Mouse (Mus musculus) forebrain, embryonic 12.5 days (tissue): ENCODE data around the gene Npl. TPM values are rescaled to one million over a fixed set of nuclear protein-coding genes. Genes with fewer than 3 reads are reported as not detected.

Source experiments
- ATAC-seq: fragments of 200-750 bp; cut with Nextera tagmentation; 2 replicates; pipeline ENCODE4 v1.8.0; 2017; ENCODE audit warnings: moderate TSS enrichment; ENCODE audit not compliant: low FRiP score
- H3K27ac ChIP-seq: fragments of 300-500 bp; sonication (generic); 2 replicates; pipeline ENCODE4 v1.5.1; 2016; ENCODE audit warnings: mild to moderate bottlenecking
- H3K27me3 ChIP-seq: fragments of 300-500 bp; sonication (generic); 2 replicates; pipeline ENCODE4 v1.6.1; 2016; ENCODE audit warnings: mild to moderate bottlenecking
- H3K36me3 ChIP-seq: fragments of 300-500 bp; sonication (generic); replicated peaks from 2 replicates; pipeline ENCODE4 v1.6.1; 2016; ENCODE audit warnings: mild to moderate bottlenecking
- H3K4me1 ChIP-seq: fragments of 300-500 bp; sonication (generic); 2 replicates; pipeline ENCODE4 v1.6.1; 2016
- H3K4me2 ChIP-seq: fragments of 300-500 bp; sonication (generic); 2 replicates; pipeline ENCODE4 v1.6.1; 2016; ENCODE audit warnings: mild to moderate bottlenecking, moderate library complexity
- H3K4me3 ChIP-seq: fragments of 300-500 bp; sonication (generic); replicated peaks from 2 replicates; pipeline ENCODE4 v1.5.1; 2016; ENCODE audit warnings: mild to moderate bottlenecking
- H3K9ac ChIP-seq: fragments of 300-500 bp; sonication (generic); 2 replicates; pipeline ENCODE4 v1.6.1; 2016; ENCODE audit warnings: mild to moderate bottlenecking
- H3K9me3 ChIP-seq: fragments of 300-500 bp; sonication (generic); 2 replicates; pipeline ENCODE4 v1.6.1; 2016
- WGBS: fragments of 180-500 bp; shearing (Covaris S2); methylation state at CpG from one replicate; pipeline ENCODE4 v1.1.7; 2016; 5-methylcytosine and 5-hydroxymethylcytosine counted together
- polyA plus RNA-seq: library from polyadenylated mRNA; unstranded; fragments of >200 nt; fragmentation: Nextera tagmentation; extraction: Ambion mirVana; gene quantifications from 2 replicates; pipeline ENCODE4 v1.2.1, GENCODE M21; 2016

Npl gene
- 10.9 and 11.1 TPM in 2 replicates for polyA plus RNA-seq

DNA sequence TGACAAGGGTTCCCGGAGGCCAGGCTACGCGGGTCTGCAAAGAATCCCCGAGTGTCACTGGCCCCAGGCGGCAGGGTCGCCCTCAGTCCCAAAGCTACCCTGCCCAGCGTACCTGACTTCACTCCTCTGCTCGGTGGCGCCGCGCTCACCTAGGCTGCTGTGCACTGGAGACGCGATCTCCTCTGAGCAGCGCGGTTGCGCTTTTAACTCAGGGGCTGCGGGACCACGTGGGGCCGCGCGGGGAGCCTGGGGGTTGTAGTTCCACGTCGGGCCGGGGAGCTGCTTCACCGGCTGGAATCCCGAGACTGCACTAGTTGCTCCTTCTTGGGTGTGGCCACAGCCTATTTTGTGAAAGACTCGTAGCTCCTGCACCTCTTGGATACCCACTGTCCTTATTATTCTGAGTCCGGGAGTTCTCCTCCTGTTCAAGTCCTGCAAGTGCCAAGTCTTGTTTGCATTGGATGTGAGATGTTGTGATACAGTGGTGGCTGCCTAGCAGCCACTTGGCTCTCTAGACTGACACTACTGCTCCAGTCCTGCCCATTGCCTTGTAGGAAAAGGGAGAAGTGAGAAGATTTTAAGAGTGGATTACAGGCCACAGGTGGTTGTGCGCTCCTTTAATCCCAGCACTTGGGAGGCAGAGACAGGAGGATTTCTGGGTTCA lies at the start of gene Npl:
TSS of gene Npl (minus strand) at position 510 of the 664 bp plus-strand sequence.
- H3K27ac ChIP-seq = no peak within 1 kb of the TSS
- no peaks in the 10 kb centered on the region for H3K9me3 ChIP-seq
- peak within 1 kb of the TSS; percentile 49 for H3K4me3 ChIP-seq
- H3K27me3 ChIP-seq = peaks cover 10% of the 10 kb centered on the region; the same call in 1 of the 2 replicates
- ATAC-seq = peak; percentile 91
- no peaks in the 10 kb centered on the region for H3K4me1 ChIP-seq
- H3K9ac ChIP-seq = peak within 1 kb of the TSS; percentile 48
- no peaks in the 10 kb centered on the region for H3K36me3 ChIP-seq
- WGBS = 5% methylated on average over 29 of the region's 29 CpGs
- H3K4me2 ChIP-seq = peak within 1 kb of the TSS; percentile 64

DNA sequence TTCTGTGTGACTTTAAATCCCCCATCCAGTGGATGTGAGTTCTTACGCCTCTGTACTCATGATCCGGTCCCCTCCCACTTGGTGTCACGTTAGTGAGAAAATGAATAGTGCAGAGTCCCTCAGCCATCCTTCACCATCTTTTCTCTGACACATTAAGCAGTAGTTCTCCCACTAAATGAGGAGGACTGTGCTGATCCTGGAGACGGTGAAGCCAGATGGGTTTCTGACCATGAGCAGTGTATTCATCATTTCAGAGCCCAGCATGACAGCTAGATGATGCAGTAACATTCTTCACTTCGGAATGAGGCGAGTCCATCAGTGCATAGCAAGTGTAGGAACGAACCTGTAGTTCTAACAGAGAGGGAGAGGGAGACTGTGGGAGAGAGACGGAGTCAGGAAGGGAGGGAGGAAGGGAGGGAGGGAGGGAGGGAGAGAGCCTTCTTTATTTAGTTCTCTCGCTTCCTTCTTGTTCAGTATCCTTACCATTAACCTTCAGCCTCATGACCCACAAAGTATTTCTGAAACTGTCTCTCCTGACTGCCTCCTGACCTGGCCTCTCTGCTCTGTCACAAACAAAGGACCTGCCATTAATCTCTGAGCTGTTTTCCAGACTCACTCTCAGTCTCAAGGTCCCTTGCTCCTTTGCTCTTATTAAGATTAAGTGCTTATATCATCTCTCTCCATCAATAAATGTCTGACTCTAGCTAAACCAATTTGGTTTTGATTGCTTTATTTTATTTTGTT lies 49.6 kb upstream of the Npl start:
- Histone ChIP-seq H3K4me1 (peaks cover 15% of the 10 kb centered on the region), H3K9me3 (no peaks in the 10 kb centered on the region), H3K27me3 (no peaks in the 10 kb centered on the region), H3K36me3 (no peaks in the 10 kb centered on the region), H3K4me2 (no peak overlapping the region), H3K9ac (no peak overlapping the region), H3K4me3 (no peak overlapping the region), H3K27ac (no peak overlapping the region)
- ATAC-seq = no peak; the same call in 1 of the 2 replicates
- WGBS = 55% methylated on average over 9 of the region's 9 CpGs

DNA sequence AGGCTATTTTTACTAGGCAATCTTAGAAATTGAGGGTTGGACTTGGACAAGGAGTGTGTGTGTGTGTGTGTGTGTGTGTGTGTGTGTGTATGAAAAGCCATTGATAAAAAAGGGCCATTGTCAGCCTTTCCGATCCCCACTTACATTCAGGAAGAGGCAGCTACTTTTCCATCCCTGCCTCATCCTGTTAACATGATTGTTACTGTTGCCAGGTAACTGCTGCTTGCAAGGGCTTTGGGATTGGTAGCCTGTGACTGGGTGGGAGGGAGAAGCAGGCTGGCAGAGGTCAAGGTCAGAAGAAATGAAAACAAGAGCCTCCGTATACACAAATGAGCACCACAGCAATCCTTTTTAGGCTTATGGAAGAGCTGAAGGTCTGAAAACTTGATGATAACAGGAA lies 48.9 kb upstream of the Npl start:
- Histone ChIP-seq H3K9ac (no peak overlapping the region), H3K36me3 (no peaks in the 10 kb centered on the region), H3K4me3 (no peak overlapping the region), H3K4me1 (peaks cover 18% of the 10 kb centered on the region), H3K27me3 (no peaks in the 10 kb centered on the region), H3K9me3 (no peaks in the 10 kb centered on the region), H3K27ac (0 out of 2 replicates have a peak overlapping the region, but pooled peaks have one; percentile 19), H3K4me2 (no peak overlapping the region)
- ATAC-seq = peak; percentile 81
- WGBS = 11% methylated on average over 2 of the region's 2 CpGs

DNA sequence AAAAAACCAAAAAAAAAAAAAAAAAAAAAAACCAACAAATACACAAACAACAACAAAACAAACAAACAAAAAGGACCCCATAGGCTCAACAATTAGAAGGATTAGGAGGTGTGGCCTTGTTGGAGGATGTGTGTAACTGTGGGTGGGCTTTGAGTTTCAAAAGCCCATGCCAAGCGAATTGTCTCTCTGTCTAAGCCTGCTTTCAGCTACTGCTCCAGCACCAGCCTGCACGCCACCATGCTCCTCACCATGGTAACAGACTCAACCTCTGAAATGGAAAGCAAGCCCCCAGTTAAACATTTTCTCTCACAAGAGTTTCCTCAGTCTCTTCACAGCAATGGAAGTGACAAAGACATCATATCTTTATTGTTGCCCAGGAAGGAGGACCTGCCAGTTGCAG lies 43.8 kb upstream of the Npl start:
- Histone ChIP-seq H3K27me3 (no peaks in the 10 kb centered on the region), H3K4me3 (no peak overlapping the region), H3K9me3 (no peaks in the 10 kb centered on the region), H3K27ac (no peak overlapping the region), H3K9ac (no peak overlapping the region), H3K4me1 (peaks cover 10% of the 10 kb centered on the region), H3K36me3 (no peaks in the 10 kb centered on the region), H3K4me2 (no peak overlapping the region)
- no peak for ATAC-seq
- 25% methylated on average over 2 of the region's 2 CpGs for WGBS

DNA sequence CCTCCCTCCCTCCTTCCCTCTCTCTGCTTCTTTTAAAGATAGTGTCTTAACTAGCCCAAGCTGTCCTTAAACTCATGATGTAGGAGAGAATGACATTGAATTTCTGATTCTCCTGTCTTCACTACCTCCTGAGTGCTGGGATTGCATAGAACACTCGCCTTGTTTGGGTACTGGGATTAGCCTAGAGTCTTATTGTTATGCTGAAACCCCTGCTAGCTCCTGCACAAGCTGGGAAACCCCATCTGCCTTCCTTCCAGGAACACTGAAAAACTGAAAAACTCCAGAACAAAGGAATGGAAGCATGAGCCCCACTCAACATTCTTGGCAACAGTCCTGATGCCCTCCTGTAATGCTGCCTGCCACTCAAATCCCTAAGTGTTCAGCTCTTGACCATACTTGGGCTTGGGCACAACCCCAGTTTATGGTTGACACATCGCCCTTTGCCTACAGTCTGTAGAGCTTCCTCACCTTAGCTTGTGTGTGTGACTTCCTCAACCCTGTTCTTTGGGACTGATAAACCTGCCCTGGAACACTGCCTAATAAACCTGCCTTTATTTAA lies 40.4 kb upstream of the Npl start:
- H3K27me3 ChIP-seq = no peaks in the 10 kb centered on the region
- no peaks in the 10 kb centered on the region for H3K36me3 ChIP-seq
- peaks cover 6% of the 10 kb centered on the region; the same call in 1 of the 2 replicates for H3K4me1 ChIP-seq
- H3K9me3 ChIP-seq = no peaks in the 10 kb centered on the region
- H3K4me2 ChIP-seq = no peak overlapping the region
- 58% methylated on average over 2 of the region's 2 CpGs for WGBS
- no peak for ATAC-seq
- no peak overlapping the region for H3K4me3 ChIP-seq
- no peak overlapping the region for H3K27ac ChIP-seq
- no peak overlapping the region for H3K9ac ChIP-seq

DNA sequence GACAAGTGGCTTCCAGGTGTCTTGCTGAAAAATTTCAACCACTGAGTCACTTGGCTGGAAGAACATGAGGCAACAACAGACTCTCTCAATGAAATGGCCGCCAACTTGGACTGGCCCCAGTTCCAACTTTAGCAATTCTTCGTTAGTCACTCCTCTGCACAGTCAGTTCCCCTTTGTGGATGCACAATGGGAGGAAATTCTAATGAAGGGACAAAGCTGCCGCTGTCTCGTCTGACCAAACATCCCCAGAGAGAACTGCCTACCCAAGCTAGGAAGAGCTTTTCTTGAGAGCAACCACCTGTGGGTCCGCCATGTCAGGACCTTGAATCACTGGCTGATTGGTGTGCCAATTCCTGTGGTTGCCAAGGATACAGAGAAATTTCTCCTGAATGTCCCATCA lies 38.1 kb upstream of the Npl start:
- ATAC-seq = no peak
- H3K9ac ChIP-seq = no peak overlapping the region
- H3K4me3 ChIP-seq = no peak overlapping the region
- H3K9me3 ChIP-seq = no peaks in the 10 kb centered on the region
- no peaks in the 10 kb centered on the region for H3K27me3 ChIP-seq
- no peaks in the 10 kb centered on the region for H3K36me3 ChIP-seq
- H3K27ac ChIP-seq = no peak overlapping the region
- 66% methylated on average over 5 of the region's 5 CpGs for WGBS
- H3K4me1 ChIP-seq = peaks cover 2% of the 10 kb centered on the region; the same call in 1 of the 2 replicates
- no peak overlapping the region for H3K4me2 ChIP-seq

DNA sequence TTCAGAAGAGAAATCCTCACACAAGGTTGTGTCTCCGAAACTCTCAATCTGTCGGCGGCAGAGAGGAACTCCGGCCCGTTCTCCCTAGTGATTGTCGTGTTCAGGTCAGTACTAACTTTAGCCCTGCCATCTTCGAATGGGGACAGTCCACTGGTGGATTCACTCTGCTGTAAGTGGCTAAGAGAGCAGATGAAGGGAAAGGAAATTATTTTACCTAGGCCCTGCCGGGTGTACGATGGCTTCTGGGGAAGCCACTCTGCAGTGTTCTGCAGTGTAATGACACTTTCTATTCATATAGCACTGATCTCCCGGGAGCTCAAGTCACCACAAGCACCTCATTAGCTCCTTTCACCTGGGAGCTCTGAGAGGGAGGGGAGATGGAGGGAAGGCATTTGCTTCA lies 37.0 kb upstream of the Npl start:
- 76% methylated on average over 10 of the region's 10 CpGs for WGBS
- Histone ChIP-seq H3K27ac (no peak overlapping the region), H3K27me3 (no peaks in the 10 kb centered on the region), H3K9me3 (no peaks in the 10 kb centered on the region), H3K4me2 (no peak overlapping the region), H3K4me1 (peaks cover 2% of the 10 kb centered on the region; the same call in 1 of the 2 replicates), H3K36me3 (no peaks in the 10 kb centered on the region), H3K4me3 (no peak overlapping the region), H3K9ac (no peak overlapping the region)
- ATAC-seq = no peak

DNA sequence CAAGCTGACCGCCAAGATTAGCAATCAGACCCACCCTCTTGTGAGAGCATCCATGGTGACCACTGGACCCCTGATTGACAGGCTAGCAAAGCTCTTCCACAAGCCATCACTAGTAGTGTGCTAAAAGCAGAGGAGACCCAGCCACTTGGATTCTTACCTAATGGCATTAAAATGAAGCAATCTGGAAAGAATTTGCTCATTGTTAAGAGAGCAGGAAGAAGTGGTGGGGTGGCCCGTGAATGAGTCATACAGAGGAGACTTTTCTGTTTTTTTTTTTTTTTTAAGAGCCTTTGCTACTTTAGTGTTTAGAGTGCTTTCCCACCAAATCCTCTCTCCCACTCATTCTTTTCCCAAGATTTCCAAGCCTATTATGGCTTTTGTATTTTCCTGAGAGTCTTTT lies 35.9 kb upstream of the Npl start:
- Histone ChIP-seq H3K4me2 (no peak overlapping the region), H3K27ac (no peak overlapping the region), H3K36me3 (no peaks in the 10 kb centered on the region), H3K4me1 (peaks cover 2% of the 10 kb centered on the region; the same call in 1 of the 2 replicates), H3K27me3 (no peaks in the 10 kb centered on the region), H3K9me3 (no peaks in the 10 kb centered on the region), H3K9ac (no peak overlapping the region), H3K4me3 (no peak overlapping the region)
- WGBS = 33% methylated on average over 2 of the region's 2 CpGs
- ATAC-seq = no peak

DNA sequence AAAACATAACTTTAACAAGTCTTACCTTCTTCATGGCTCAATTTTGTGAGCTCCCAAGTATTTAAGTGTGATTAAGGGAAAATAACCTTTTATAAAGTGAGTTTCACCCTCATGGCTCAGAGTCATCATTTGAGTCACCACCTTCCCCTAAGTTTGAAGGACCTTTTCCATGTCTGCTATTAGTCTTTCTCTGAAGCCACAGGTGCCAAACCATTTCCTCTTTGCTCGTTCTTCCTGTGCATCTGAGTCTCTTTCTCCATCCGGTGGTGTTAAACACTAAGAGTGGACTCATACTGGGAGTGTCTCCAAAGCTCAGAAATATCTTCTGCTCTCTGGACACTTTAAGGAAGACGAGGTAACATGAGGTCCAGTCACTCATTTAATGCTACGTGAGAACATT lies 33.3 kb upstream of the Npl start:
- Histone ChIP-seq H3K9me3 (no peaks in the 10 kb centered on the region), H3K36me3 (no peaks in the 10 kb centered on the region), H3K4me2 (no peak overlapping the region), H3K9ac (no peak overlapping the region), H3K27ac (no peak overlapping the region), H3K27me3 (no peaks in the 10 kb centered on the region), H3K4me1 (peaks cover 2% of the 10 kb centered on the region; the same call in 1 of the 2 replicates), H3K4me3 (no peak overlapping the region)
- 91% methylated on average over 4 of the region's 4 CpGs for WGBS
- ATAC-seq = no peak

DNA sequence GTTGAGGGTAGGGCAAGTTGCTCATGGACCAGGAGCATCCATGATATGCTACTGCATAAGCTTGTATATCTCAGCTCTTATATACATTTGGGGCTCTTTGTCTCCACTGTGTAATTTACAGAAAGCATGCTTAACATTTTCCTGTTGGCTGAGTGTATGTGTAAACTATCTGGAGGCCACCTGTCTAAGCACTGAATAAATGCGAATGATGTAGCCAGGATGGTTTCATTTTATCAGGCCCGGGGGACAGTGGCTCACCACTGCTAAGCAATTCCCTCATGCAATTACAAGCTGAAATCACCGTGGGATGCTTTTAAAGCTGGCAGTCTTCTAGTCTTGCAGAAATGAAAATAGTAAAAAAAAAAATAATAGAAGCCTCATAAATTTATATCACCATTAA lies 24.9 kb upstream of the Npl start:
- ATAC-seq = no peak
- 75% methylated on average over 3 of the region's 3 CpGs for WGBS
- no peak overlapping the region for H3K4me3 ChIP-seq

DNA sequence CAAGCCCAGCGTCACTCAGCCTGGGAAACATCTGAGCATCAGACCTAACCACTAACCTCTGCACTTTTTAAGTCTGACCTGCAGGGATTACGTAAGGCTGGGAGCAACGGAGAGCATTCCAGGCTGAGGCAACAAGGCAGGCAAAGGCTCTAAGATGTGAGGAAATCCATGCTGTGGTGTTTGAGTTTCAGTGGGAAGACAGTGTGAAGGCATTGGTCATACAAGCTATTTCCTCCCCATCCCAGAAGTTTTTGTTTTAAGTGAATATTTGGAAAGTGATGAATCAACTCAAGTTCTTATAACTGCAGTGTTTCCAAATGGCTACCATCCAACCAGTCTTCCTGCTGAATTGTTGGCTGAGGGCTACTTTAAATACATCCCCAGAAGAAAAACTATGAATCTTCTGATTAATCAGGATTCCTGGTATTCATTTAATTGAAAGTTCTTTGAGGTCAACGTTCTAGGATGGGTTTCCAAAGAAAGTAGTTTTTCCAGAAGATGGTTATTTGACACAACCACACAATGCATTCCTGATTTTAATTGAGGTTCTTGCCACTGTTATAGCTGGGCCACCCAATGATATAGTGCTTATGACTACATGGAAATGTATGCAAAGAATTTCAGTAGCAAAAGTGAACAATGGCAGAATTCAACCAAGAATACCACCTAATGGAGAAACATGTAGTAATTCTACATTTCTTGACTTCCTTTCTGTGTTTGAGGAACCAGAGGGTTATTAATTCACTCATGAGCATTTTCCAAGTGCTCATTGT lies 22.6 kb upstream of the Npl start:
- no peak overlapping the region for H3K9ac ChIP-seq
- H3K4me3 ChIP-seq = no peak overlapping the region
- no peaks in the 10 kb centered on the region for H3K9me3 ChIP-seq
- H3K36me3 ChIP-seq = no peaks in the 10 kb centered on the region
- ATAC-seq = no peak
- H3K4me2 ChIP-seq = no peak overlapping the region
- WGBS = 80% methylated on average over 4 of the region's 4 CpGs
- H3K27ac ChIP-seq = no peak overlapping the region
- no peaks in the 10 kb centered on the region for H3K4me1 ChIP-seq
- no peaks in the 10 kb centered on the region; the same call in 1 of the 2 replicates for H3K27me3 ChIP-seq

More for the DNA sequence above, 24.9 kb upstream of the Npl start:
- Histone ChIP-seq H3K9me3 (no peaks in the 10 kb centered on the region), H3K4me2 (no peak overlapping the region), H3K9ac (no peak overlapping the region), H3K36me3 (no peaks in the 10 kb centered on the region), H3K27ac (no peak overlapping the region), H3K27me3 (no peaks in the 10 kb centered on the region; the same call in 1 of the 2 replicates), H3K4me1 (no peaks in the 10 kb centered on the region)

DNA sequence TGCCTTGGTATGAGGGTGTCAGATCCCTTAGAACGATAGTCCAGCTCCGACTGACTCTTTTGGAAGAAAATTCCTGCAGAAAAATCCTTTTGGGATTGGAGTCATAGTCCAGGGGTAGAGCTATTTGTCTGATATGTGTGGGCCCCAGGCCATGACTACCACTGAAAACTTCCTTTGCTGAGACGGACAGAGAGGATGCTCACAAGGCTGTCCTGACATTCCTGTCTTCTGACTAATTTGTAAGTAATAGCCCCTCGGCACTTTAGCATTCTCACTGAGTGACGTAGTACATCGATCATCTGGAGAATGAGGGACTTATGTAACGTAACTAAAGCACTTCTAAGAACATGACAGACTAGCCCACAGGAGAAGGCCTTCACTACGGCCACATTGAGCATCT lies 15.9 kb upstream of the Npl start:
- H3K9ac ChIP-seq = no peak overlapping the region
- no peaks in the 10 kb centered on the region for H3K9me3 ChIP-seq
- no peaks in the 10 kb centered on the region for H3K36me3 ChIP-seq
- H3K4me1 ChIP-seq = peaks cover 4% of the 10 kb centered on the region; the same call in 1 of the 2 replicates
- no peak for ATAC-seq
- no peaks in the 10 kb centered on the region for H3K27me3 ChIP-seq
- WGBS = 86% methylated on average over 8 of the region's 8 CpGs
- no peak overlapping the region for H3K4me2 ChIP-seq
- no peak overlapping the region for H3K27ac ChIP-seq
- no peak overlapping the region for H3K4me3 ChIP-seq
